In the genomic region with DNA sequence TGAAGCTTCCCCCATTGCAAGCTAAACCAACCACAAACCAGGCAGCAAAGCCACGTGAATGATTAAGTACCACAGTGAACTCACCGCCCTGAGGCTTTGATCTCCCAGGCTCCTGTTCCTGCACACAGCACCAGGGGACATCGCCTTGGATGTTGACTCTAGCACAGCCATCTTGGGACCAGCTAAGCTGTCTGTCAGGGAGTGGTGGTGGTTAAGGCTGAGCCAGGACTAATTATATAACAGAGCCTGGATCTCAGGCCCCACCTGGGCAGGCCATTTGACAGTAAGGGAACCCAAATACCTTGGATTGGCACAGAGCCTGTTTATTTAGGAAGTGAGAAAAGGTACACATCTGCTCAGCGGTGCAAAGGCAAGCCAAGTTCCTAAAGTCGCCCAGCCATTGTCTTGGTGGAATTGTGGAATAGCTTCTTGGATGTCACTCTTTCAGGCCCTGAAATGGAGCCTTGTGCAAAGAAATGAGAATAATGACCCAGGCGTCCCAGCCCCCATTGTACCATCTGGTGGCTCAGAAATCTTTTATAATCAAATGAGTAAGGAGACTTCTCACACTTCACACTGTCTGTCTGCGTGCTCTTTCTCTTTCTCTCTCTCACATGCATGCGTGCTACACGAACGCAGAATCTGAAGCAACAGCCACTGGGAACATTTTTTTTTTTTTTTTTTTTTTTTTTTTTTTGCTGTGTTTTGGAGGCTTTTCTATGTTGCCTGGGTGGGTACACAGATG, we compare ENCODE assay signal across 8 mouse cellular contexts. TPM values are rescaled to one million over a fixed set of nuclear protein-coding genes. Genes with fewer than 3 reads are reported as not detected.
DNase-seq lines count a peak whose midpoint lies in the region; ATAC-seq and TF ChIP-seq lines count a peak whose summit lies in the region.
"Had no signal": no experiment of that assay in that cellular context is flagged by ENCODE, and none has a peak within 500 bp of the region (broad histone marks: within the 10 kb centered on the region; RNA-seq: fewer than 3 reads in every experiment).

No protein-coding gene starts in this region.

- H3K27me3 ChIP-seq in lung, postnatal 0 days (replicated peaks; ENCODE audit: insufficient read depth, low read length): no peaks in the 10 kb centered on the region
- no peaks in the 10 kb centered on the region for H3K27me3 ChIP-seq in forebrain, embryonic 12.5 days
- no peaks in the 10 kb centered on the region for H3K27me3 ChIP-seq in intestine, postnatal 0 days (replicated peaks; ENCODE audit: control insufficient read depth, insufficient read depth, low read length)
- no peaks in the 10 kb centered on the region for H3K27me3 ChIP-seq in stomach, embryonic 15.5 days (replicated peaks)

- TF ChIP-seq CTCF in lung, postnatal 0 days (IDR thresholded peaks at IDR 0.05): no peak
- TF ChIP-seq CTCF in intestine, postnatal 0 days (IDR thresholded peaks at IDR 0.05; ENCODE audit: low read depth): no peak

- H3K27ac ChIP-seq in lung, postnatal 0 days (ENCODE audit: low read length): peak overlapping the region; percentile 85; the same call in 1 of the 2 replicates
- H3K27ac ChIP-seq in forebrain, embryonic 12.5 days: 0 out of 2 replicates have a peak overlapping the region, but pooled peaks have one; percentile 33
- no peak overlapping the region for H3K27ac ChIP-seq in intestine, postnatal 0 days (ENCODE audit: low read depth, low read length)
- peak overlapping the region; percentile 75 for H3K27ac ChIP-seq in stomach, embryonic 15.5 days

- 52% methylated on average over 10 of the region's 10 CpGs for WGBS in lung, postnatal 0 days
- 53% methylated on average over 10 of the region's 10 CpGs for WGBS in forebrain, embryonic 12.5 days
- 69% methylated on average over 10 of the region's 10 CpGs for WGBS in intestine, postnatal 0 days
- 59% methylated on average over 10 of the region's 10 CpGs for WGBS in stomach, embryonic 15.5 days

- no peak overlapping the region for H3K4me2 ChIP-seq in lung, postnatal 0 days (replicated peaks; ENCODE audit: low read depth, low read length)
- H3K4me2 ChIP-seq in forebrain, embryonic 12.5 days: no peak overlapping the region
- H3K4me2 ChIP-seq in intestine, postnatal 0 days (replicated peaks; ENCODE audit: low read depth): no peak overlapping the region
- H3K4me2 ChIP-seq in stomach, embryonic 15.5 days: no peak overlapping the region

- no peak for DNase-seq in lung, postnatal 0 days (ENCODE audit: low spot score)
- no peak for DNase-seq in lung, postnatal 10 days
- no peak for DNase-seq in left cerebral cortex, adult 9 months (ENCODE audit: low spot score in 2 of 2)
- no peak for DNase-seq in urinary bladder, adult 18-20 months (ENCODE audit: low spot score in 2 of 2)
- DNase-seq: gastrocnemius, postnatal 25 days had no signal

- no peak overlapping the region for H3K9ac ChIP-seq in lung, postnatal 0 days (replicated peaks; ENCODE audit: low read depth)
- H3K9ac ChIP-seq in forebrain, embryonic 12.5 days: no peak overlapping the region
- H3K9ac ChIP-seq in intestine, postnatal 0 days (ENCODE audit: low read depth, low read length): no peak overlapping the region
- H3K9ac ChIP-seq in stomach, embryonic 15.5 days: no peak overlapping the region

- no peaks in the 10 kb centered on the region for H3K9me3 ChIP-seq in lung, postnatal 0 days (ENCODE audit: low read length)
- H3K9me3 ChIP-seq in forebrain, embryonic 12.5 days: no peaks in the 10 kb centered on the region
- H3K9me3 ChIP-seq in intestine, postnatal 0 days (ENCODE audit: control insufficient read depth): no peaks in the 10 kb centered on the region
- H3K9me3 ChIP-seq in stomach, embryonic 15.5 days: no peaks in the 10 kb centered on the region

- H3K4me1 ChIP-seq in lung, postnatal 0 days (ENCODE audit: insufficient read depth, low read depth, low read length): peaks cover 38% of the 10 kb centered on the region
- peaks cover 32% of the 10 kb centered on the region for H3K4me1 ChIP-seq in forebrain, embryonic 12.5 days
- peaks cover 21% of the 10 kb centered on the region for H3K4me1 ChIP-seq in intestine, postnatal 0 days (replicated peaks; ENCODE audit: control insufficient read depth, insufficient read depth, low read length)
- peaks cover 41% of the 10 kb centered on the region for H3K4me1 ChIP-seq in stomach, embryonic 15.5 days

- H3K36me3 ChIP-seq in lung, postnatal 0 days (ENCODE audit: insufficient read depth, low read length): no peaks in the 10 kb centered on the region
- H3K36me3 ChIP-seq in forebrain, embryonic 12.5 days (replicated peaks): no peaks in the 10 kb centered on the region
- no peaks in the 10 kb centered on the region for H3K36me3 ChIP-seq in intestine, postnatal 0 days (ENCODE audit: control insufficient read depth, insufficient read depth)
- H3K36me3 ChIP-seq in stomach, embryonic 15.5 days: no peaks in the 10 kb centered on the region

- TF ChIP-seq EP300 in lung, postnatal 0 days (IDR thresholded peaks at IDR 0.05): no peak

- no peak overlapping the region for H3K4me3 ChIP-seq in lung, postnatal 0 days (ENCODE audit: low read depth, low read length)
- H3K4me3 ChIP-seq in forebrain, embryonic 12.5 days (replicated peaks): no peak overlapping the region
- H3K4me3 ChIP-seq in intestine, postnatal 0 days (ENCODE audit: low read depth, low read length): no peak overlapping the region
- H3K4me3 ChIP-seq in stomach, embryonic 15.5 days (replicated peaks): no peak overlapping the region

- no peak for ATAC-seq in lung, postnatal 0 days
- peak; percentile 44; the same call in 1 of the 2 replicates for ATAC-seq in forebrain, embryonic 12.5 days (ENCODE audit: low FRiP score)
- ATAC-seq in intestine, postnatal 0 days: 0 out of 2 replicates have a peak, but pooled peaks have one; percentile 7
- ATAC-seq in stomach, embryonic 15.5 days (ENCODE audit: insufficient read depth, low FRiP score, low read depth): no peak

RNA-seq across cellular contexts. Expression of a gene that starts 36.1 kb away (rescaled TPM):
- 127 and 145 TPM in 2 replicates for polyA plus RNA-seq in lung, postnatal 0 days (2015; fragmentation: Nextera tagmentation; extraction: Ambion mirVana)
- polyA plus RNA-seq in forebrain, embryonic 12.5 days (2016; fragmentation: Nextera tagmentation; extraction: Ambion mirVana): 36.6 and 41.3 TPM in 2 replicates
- 32.3 and 35.4 TPM in 2 replicates for polyA plus RNA-seq in intestine, postnatal 0 days (2015; fragmentation: Nextera tagmentation; extraction: Ambion mirVana)
- 61.0 and 62.7 TPM in 2 replicates for polyA plus RNA-seq in stomach, embryonic 15.5 days (2015; fragmentation: Nextera tagmentation; extraction: Ambion mirVana)

Comparison
In these comparisons a context has a peak if more than half of its experiments do, and no peak if none do; other contexts are left out.
1. ATAC-seq: peak in forebrain, embryonic 12.5 days (single experiment) and intestine, postnatal 0 days (single experiment); none in lung, postnatal 0 days (single experiment) and stomach, embryonic 15.5 days (single experiment).